Mouse (Mus musculus) urinary bladder, postnatal 14 days (tissue): ENCODE data around the gene Ugt1a7c.
"Not testable (repeated sequence)": the region's sequence is repeated elsewhere in the genome, so short reads cannot be mapped to it uniquely, and the experiment has no call there.

ENCODE experiments used
- DNase-seq: peaks from one replicate; pipeline ENCODE4 v3.0.0; 2021; ENCODE audit warnings: low spot score

The Ugt1a7c gene

GRCm38 (mm10) chr1:88120550-88120949, 25.7 kb downstream of the Ugt1a7c start:
- DNase-seq: not testable (repeated sequence)

- peak; percentile 51 for DNase-seq
Measured at GRCm38 (mm10) chr1:88121521-88121920, 26.7 kb downstream of the Ugt1a7c start.

GRCm38 (mm10) chr1:88125827-88126360, 31.0 kb downstream of the Ugt1a7c start:
- DNase-seq: not testable (repeated sequence)

GRCm38 (mm10) chr1:88129091-88129490, 34.2 kb downstream of the Ugt1a7c start:
- DNase-seq: peak; percentile 28

DNA sequence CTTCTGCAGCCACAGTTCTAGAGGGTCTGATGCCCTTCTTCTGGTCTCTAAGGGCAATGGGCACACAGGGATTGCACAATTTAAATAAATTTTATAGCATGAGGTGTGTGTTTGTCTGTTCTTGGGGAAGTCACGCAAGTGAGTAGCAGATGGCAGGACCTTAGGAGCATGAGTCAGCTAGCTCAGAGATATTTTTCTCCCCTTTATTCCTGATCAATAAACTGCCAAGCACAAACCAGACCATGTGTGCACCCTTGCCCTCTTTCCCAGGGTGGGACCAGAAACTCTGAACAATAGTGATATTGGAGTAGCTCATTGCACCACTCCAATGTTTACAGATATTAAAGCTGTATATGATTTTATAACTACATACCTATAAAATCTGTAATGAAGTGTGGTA, 35.4 kb downstream of the Ugt1a7c start:
- not testable (repeated sequence) for DNase-seq

GRCm38 (mm10) chr1:88133908-88134456, 39.1 kb downstream of the Ugt1a7c start:
- DNase-seq: no peak

- peak; percentile 73 for DNase-seq
Measured at GRCm38 (mm10) chr1:88134457-88135011, 39.7 kb downstream of the Ugt1a7c start, which contains the start of gene Ugt1a6a. Gene Ugt1a6a, plus strand, starts transcription at chr1:88134809.

GRCm38 (mm10) chr1:88135229-88135904, 40.5 kb downstream of the Ugt1a7c start:
- DNase-seq: not testable (repeated sequence)

- no peak for DNase-seq
Measured at GRCm38 (mm10) chr1:88136646-88137045, 41.8 kb downstream of the Ugt1a7c start.

GRCm38 (mm10) chr1:88137264-88137663, 42.4 kb downstream of the Ugt1a7c start:
- no peak for DNase-seq

DNA sequence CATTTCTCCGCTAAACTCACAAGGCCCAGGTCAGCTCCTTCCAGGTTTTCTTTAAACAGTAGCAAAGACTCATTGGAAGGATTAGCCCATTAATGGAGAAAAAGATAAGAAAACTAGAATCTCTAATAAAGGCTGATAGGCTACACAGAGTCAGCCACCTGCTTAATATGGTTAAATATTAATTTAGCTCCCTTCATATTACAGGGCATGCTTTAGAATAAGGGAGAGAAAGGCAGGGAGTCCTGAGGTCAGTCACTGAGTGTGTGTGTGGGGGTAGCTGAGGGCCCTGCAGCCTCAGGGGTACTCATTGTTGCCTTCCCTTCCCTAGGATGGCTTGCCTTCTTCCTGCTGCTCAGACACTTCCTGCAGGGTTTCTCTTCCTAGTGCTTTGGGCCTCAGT, 43.3 kb downstream of the Ugt1a7c start:
- no peak for DNase-seq

DNA sequence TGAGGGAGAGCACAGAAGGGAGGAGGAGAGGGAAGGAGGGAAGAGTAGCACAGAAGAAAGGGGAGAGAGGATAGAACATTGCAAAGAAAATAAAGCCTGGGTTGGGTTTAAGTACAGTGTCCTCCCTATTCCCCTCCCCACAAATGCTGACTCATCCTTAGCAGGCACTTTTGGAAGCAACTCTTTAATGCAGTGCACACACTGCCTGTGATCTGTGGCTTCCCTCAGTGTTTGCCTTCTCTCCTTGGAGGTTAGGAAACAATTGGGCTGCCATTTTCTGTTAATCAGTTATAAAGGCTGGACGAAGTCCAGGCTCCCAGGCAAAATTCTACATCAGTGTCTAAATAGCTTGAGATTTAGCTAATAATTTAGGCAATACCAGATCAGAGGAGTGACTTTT, 45.6 kb downstream of the Ugt1a7c start:
- DNase-seq: peak; percentile 19

- DNase-seq: peak; percentile 69
Measured at GRCm38 (mm10) chr1:88143966-88144675, 49.3 kb downstream of the Ugt1a7c start.

DNA sequence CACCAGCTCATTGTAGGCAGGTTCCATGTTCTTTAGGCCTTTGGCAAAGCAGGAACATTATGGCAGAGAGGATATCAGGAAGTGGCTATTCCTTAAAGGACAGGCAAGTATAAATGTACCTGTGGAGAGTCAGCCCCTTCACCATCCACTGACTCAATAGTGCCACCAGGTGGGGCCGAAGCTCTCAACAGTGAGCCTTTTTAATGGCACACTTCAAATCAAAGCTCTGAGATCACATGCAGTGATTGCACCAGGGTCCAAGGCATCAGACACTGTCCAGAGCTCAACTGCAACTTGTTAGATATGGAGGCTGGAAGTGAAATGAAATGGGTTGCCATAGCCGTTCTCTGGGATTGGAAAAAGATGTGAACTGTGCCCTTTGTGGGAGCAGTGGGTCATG, 50.4 kb downstream of the Ugt1a7c start:
- DNase-seq: not testable (repeated sequence)

DNA sequence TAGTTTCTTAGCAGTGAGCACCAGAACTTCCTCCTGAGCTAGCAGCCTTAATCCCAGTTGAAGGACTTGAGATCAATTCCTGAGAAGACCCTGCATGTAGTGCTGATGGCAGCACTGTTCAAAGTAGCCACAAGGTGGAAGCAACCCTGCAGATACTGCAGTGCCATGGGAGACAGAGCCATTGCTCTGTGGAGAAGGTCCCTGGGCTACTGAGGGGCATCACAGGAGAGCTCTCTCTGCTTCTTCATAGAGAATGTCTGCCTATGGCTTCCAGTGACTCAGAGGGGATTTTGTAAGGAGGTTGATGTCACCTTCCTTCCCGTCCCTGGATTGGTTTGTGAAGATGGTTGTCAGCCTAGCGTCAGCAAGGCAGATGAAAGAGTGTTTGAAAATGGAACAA, 55.3 kb downstream of the Ugt1a7c start:
- DNase-seq: not testable (repeated sequence)

DNA sequence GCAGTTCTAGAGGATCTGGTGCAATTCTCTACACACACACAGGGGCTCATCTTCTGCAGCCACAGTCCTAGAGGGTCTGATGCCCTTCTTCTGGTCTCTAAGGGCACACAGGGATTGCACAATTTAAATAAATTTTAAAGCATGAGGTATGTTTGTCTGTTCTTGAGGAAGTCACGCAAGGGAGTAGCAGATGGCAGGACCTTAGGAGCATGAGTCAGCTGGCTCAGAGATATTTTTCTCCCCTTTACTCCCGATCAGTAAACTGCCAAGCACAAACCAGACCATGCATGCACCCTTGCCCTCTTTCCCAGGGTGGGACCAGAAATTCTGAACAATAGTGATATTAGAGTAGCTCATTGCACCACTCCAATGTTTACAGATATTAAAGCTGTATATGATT, 63.6 kb downstream of the Ugt1a7c start:
- peak; percentile 33 for DNase-seq

- DNase-seq: no peak
Measured at GRCm38 (mm10) chr1:88165711-88166110, 70.8 kb downstream of the Ugt1a7c start, which contains the start of gene Ugt1a5. Gene Ugt1a5, plus strand, starts transcription at chr1:88166012.

GRCm38 (mm10) chr1:88172190-88172589, 77.3 kb downstream of the Ugt1a7c start:
- not testable (repeated sequence) for DNase-seq

GRCm38 (mm10) chr1:88179657-88180056, 84.8 kb downstream of the Ugt1a7c start:
- no peak for DNase-seq

- DNase-seq: no peak
Measured at GRCm38 (mm10) chr1:88186325-88186935, 91.6 kb downstream of the Ugt1a7c start.

GRCm38 (mm10) chr1:88192136-88192535, 97.3 kb downstream of the Ugt1a7c start:
- DNase-seq: no peak

- DNase-seq: no peak
Measured at GRCm38 (mm10) chr1:88195687-88196086, 100.8 kb downstream of the Ugt1a7c start.
